Mouse (Mus musculus) heart, postnatal 0 days (tissue): ENCODE data around the gene Slc40a1.

Experiments
- CTCF ChIP-seq: IDR thresholded peaks from 2 replicates; pipeline ENCODE4 v1.5.1; 2016; ENCODE audit warnings: antibody characterized with exemption, control low read depth, low read depth
- EP300 ChIP-seq: IDR thresholded peaks from 2 replicates; pipeline ENCODE4 v1.6.1; 2016; ENCODE audit warnings: antibody characterized with exemption, low read depth

GRCm38 (mm10) chr1:45882076-45882475 is 44.2 kb downstream of the Slc40a1 start:
- TF ChIP-seq CTCF (no peak), EP300 (no peak)
